Mouse (Mus musculus) brain, embryonic 14.5 days (tissue): ENCODE data around the gene Mrgprd.

Experiments used
- CTCF ChIP-seq: fragments of 200-500 bp; IDR thresholded peaks from 2 replicates; pipeline ENCODE4 v1.5.1; 2012; ENCODE audit warnings: inconsistent platforms, mild to moderate bottlenecking, moderate library complexity, borderline replicate concordance; ENCODE audit not compliant: insufficient read depth, insufficient read length; ENCODE audit errors: extremely low read depth
- POLR2A ChIP-seq: fragments of 200-500 bp; IDR thresholded peaks from 2 replicates; pipeline ENCODE4 v1.6.1; 2012; ENCODE audit warnings: mild to moderate bottlenecking, inconsistent platforms, borderline replicate concordance; ENCODE audit not compliant: poor library complexity, insufficient read depth, insufficient read length, severe bottlenecking; ENCODE audit errors: extremely low read depth

DNA sequence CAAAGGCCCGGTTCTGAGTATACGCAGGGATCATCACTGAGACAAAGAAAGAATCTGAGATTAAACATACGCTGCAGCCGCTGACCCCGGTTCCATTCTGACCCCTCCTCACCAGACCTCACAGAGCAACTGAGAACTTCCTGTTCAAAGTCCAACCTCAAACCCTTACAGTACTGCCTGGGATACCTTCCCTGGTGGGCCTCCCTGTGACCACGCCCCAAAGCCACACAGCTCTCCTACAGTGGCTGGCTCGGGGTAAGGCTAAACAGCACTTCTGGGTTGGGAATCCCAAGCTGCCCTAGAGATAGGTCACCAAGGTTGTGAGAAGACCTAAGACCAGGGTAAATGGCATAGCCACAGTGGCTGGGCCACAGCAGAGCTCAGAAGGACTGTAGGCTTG, 45.7 kb upstream of the Mrgprd start:
- TF ChIP-seq CTCF (no peak), POLR2A (no peak)
